Mouse (Mus musculus) retina, postnatal 7 days (tissue): ENCODE results near the gene Kcnip1.

ENCODE experiments used
- DNase-seq: peaks from one replicate; pipeline ENCODE4 v3.0.0-alpha.2; 2012; ENCODE audit warnings: low read depth, low spot score

The Kcnip1 gene

GRCm38 (mm10) chr11:33990002-33990401 lies 3.0 kb downstream of the Kcnip1 start:
- no peak for DNase-seq

- no peak for DNase-seq
Observed at GRCm38 (mm10) chr11:33986525-33986924, 6.4 kb downstream of the Kcnip1 start.

- no peak for DNase-seq
Observed at GRCm38 (mm10) chr11:33980146-33980545, 12.8 kb downstream of the Kcnip1 start.

- no peak for DNase-seq
Observed at GRCm38 (mm10) chr11:33975121-33975520, 17.8 kb downstream of the Kcnip1 start.

- no peak for DNase-seq
Observed at GRCm38 (mm10) chr11:33974341-33975040, 18.5 kb downstream of the Kcnip1 start.

GRCm38 (mm10) chr11:33972114-33972513 lies 20.8 kb downstream of the Kcnip1 start:
- no peak for DNase-seq

- no peak for DNase-seq
Observed at GRCm38 (mm10) chr11:33969199-33969598, 23.8 kb downstream of the Kcnip1 start.

GRCm38 (mm10) chr11:33967708-33968107 lies 25.2 kb downstream of the Kcnip1 start:
- no peak for DNase-seq

GRCm38 (mm10) chr11:33965380-33965779 lies 27.6 kb downstream of the Kcnip1 start:
- no peak for DNase-seq

GRCm38 (mm10) chr11:33962688-33963407 lies 30.1 kb downstream of the Kcnip1 start, which contains the start of gene Kcnmb1:
Kcnmb1 (plus strand) TSS chr11:33963013.
- no peak for DNase-seq

GRCm38 (mm10) chr11:33962178-33962577 lies 30.8 kb downstream of the Kcnip1 start:
- no peak for DNase-seq

- peak; percentile 11 for DNase-seq
Observed at GRCm38 (mm10) chr11:33958713-33959112, 34.2 kb downstream of the Kcnip1 start.

- DNase-seq, result no peak
Observed at GRCm38 (mm10) chr11:33957595-33957994, 35.4 kb downstream of the Kcnip1 start.

- DNase-seq, result no peak
Observed at GRCm38 (mm10) chr11:33956623-33957022, 36.3 kb downstream of the Kcnip1 start.

GRCm38 (mm10) chr11:33955982-33956381 lies 37.0 kb downstream of the Kcnip1 start:
- no peak for DNase-seq

- DNase-seq, result no peak
Observed at GRCm38 (mm10) chr11:33951684-33952625, 41.0 kb downstream of the Kcnip1 start.

GRCm38 (mm10) chr11:33951155-33951554 lies 41.8 kb downstream of the Kcnip1 start:
- no peak for DNase-seq

- no peak for DNase-seq
Observed at GRCm38 (mm10) chr11:33946501-33946900, 46.5 kb downstream of the Kcnip1 start.

GRCm38 (mm10) chr11:33944786-33945328 lies 48.1 kb downstream of the Kcnip1 start:
- DNase-seq, result no peak

- DNase-seq, result no peak
Observed at GRCm38 (mm10) chr11:33944067-33944785, 48.7 kb downstream of the Kcnip1 start.

GRCm38 (mm10) chr11:33943565-33943964 lies 49.4 kb downstream of the Kcnip1 start:
- DNase-seq, result no peak
